In the genomic region with DNA sequence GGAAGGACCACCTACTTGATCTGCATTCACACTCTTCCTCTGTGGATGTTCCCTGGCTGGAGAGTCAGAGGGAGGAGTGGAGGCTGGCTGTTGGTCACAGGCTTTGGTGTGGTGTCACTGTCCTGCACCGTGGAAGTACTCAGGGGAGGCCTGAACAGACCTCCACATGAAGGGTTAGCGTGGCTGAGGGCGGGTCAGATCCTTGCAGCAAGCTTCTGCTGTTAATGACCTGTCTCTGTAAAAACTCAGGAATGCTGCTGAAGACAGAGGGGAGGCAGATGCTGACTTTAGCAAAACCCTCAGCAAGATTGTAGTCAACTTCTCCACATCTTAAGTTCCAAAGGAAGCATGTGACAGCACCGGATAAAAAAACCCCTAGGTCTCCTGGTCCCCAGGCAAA, we compare ENCODE assay signal across 13 mouse cellular contexts. TPM values are rescaled to one million over a fixed set of nuclear protein-coding genes. Genes with fewer than 3 reads are reported as not detected.
DNase-seq lines count a peak whose midpoint lies in the region; ATAC-seq and TF ChIP-seq lines count a peak whose summit lies in the region.
"Had no signal": no experiment of that assay in that cellular context is flagged by ENCODE, and none has a peak within 500 bp of the region (broad histone marks: within the 10 kb centered on the region; RNA-seq: fewer than 3 reads in every experiment).

No protein-coding gene starts in this region.

- H3K4me2 ChIP-seq in lung, embryonic 14.5 days, result no peak overlapping the region
- H3K4me2 ChIP-seq in limb, embryonic 13.5 days (replicated peaks), result no peak overlapping the region
- no peak overlapping the region for H3K4me2 ChIP-seq in stomach, embryonic 15.5 days
- H3K4me2 ChIP-seq: midbrain, embryonic 11.5 days had no signal

- H3K9ac ChIP-seq in lung, embryonic 14.5 days, result no peak overlapping the region
- H3K9ac ChIP-seq in limb, embryonic 13.5 days, result no peak overlapping the region
- H3K9ac ChIP-seq in stomach, embryonic 15.5 days, result no peak overlapping the region

- TF ChIP-seq POLR2A in kidney, adult 2 months (IDR thresholded peaks at IDR 0.05; ENCODE audit: low read depth, low read length), result no peak

- no peak overlapping the region for H3K27ac ChIP-seq in kidney, adult 2 months (ENCODE audit: insufficient read depth, low read depth, low read length)
- H3K27ac ChIP-seq in lung, embryonic 14.5 days (ENCODE audit: low read depth), result peak overlapping the region; percentile 2; the same call in 1 of the 2 replicates
- peak overlapping the region; percentile 65; the same call in 1 of the 2 replicates for H3K27ac ChIP-seq in limb, embryonic 13.5 days
- peak overlapping the region; percentile 80 for H3K27ac ChIP-seq in stomach, embryonic 15.5 days

- 51% methylated on average over 4 of the region's 4 CpGs for WGBS in kidney, adult 2 months
- WGBS in lung, embryonic 14.5 days, result 59% methylated on average over 4 of the region's 4 CpGs
- 57% methylated on average over 4 of the region's 4 CpGs for WGBS in limb, embryonic 13.5 days
- 58% methylated on average over 4 of the region's 4 CpGs for WGBS in stomach, embryonic 15.5 days

- TF ChIP-seq CTCF in kidney, adult 2 months (conservative IDR thresholded peaks at IDR 0.05; ENCODE audit: insufficient read depth, insufficient read length, low read depth, low read length), result no peak
- TF ChIP-seq CTCF in lung, embryonic 14.5 days (IDR thresholded peaks at IDR 0.05; ENCODE audit: low read depth), result no peak

- H3K4me1 ChIP-seq in kidney, adult 2 months (ENCODE audit: control insufficient read depth, insufficient read depth, low read length), result peaks cover 14% of the 10 kb centered on the region; the same call in 1 of the 2 replicates
- H3K4me1 ChIP-seq in lung, embryonic 14.5 days (ENCODE audit: insufficient read depth), result no peaks in the 10 kb centered on the region
- peaks cover 14% of the 10 kb centered on the region for H3K4me1 ChIP-seq in limb, embryonic 13.5 days
- peaks cover 4% of the 10 kb centered on the region; the same call in 1 of the 2 replicates for H3K4me1 ChIP-seq in stomach, embryonic 15.5 days

- H3K9me3 ChIP-seq in lung, embryonic 14.5 days (ENCODE audit: low read depth, low read length), result no peaks in the 10 kb centered on the region
- H3K9me3 ChIP-seq in limb, embryonic 13.5 days, result no peaks in the 10 kb centered on the region
- H3K9me3 ChIP-seq in stomach, embryonic 15.5 days, result no peaks in the 10 kb centered on the region

- ATAC-seq in lung, embryonic 14.5 days (ENCODE audit: insufficient read depth), result no peak
- no peak for ATAC-seq in limb, embryonic 13.5 days (ENCODE audit: low FRiP score, low read depth)
- no peak for ATAC-seq in stomach, embryonic 15.5 days (ENCODE audit: insufficient read depth, low FRiP score, low read depth)
- ATAC-seq: forebrain, embryonic 16.5 days; hindbrain, embryonic 16.5 days had no signal

- H3K27me3 ChIP-seq in kidney, adult 2 months (replicated peaks; ENCODE audit: control insufficient read depth, insufficient read depth, low read length), result no peaks in the 10 kb centered on the region
- no peaks in the 10 kb centered on the region for H3K27me3 ChIP-seq in lung, embryonic 14.5 days (ENCODE audit: insufficient read depth, low read length)
- H3K27me3 ChIP-seq in limb, embryonic 13.5 days, result no peaks in the 10 kb centered on the region
- no peaks in the 10 kb centered on the region for H3K27me3 ChIP-seq in stomach, embryonic 15.5 days (replicated peaks)

- DNase-seq in kidney, adult 2 months, result peak; percentile 27
- DNase-seq in kidney, adult 18-20 months, result no peak
- no peak for DNase-seq in lung, embryonic 14.5 days
- no peak for DNase-seq in lung, postnatal 14 days
- no peak for DNase-seq in MN1 (ENCODE audit: low spot score)
- DNase-seq: cerebellum, postnatal 25 days; kidney, postnatal 25 days; thymus, adult 2 months had no signal

- H3K36me3 ChIP-seq in kidney, adult 2 months (ENCODE audit: control insufficient read depth, insufficient read depth, low read length), result no peaks in the 10 kb centered on the region
- no peaks in the 10 kb centered on the region for H3K36me3 ChIP-seq in lung, embryonic 14.5 days (ENCODE audit: insufficient read depth)
- 0 out of 2 replicates have a peak, but pooled peaks cover under 1% of the 10 kb centered on the region for H3K36me3 ChIP-seq in limb, embryonic 13.5 days
- no peaks in the 10 kb centered on the region for H3K36me3 ChIP-seq in stomach, embryonic 15.5 days

- H3K4me3 ChIP-seq in kidney, adult 2 months (ENCODE audit: insufficient read depth, low read depth, low read length), result no peak overlapping the region
- H3K4me3 ChIP-seq in lung, embryonic 14.5 days (ENCODE audit: low read depth, low read length), result no peak overlapping the region
- no peak overlapping the region for H3K4me3 ChIP-seq in limb, embryonic 13.5 days
- no peak overlapping the region for H3K4me3 ChIP-seq in stomach, embryonic 15.5 days (replicated peaks)

RNA-seq across cellular contexts. Expression of a gene that starts 19.0 kb away (rescaled TPM):
- polyA plus RNA-seq in kidney, adult 2 months (2012; rRNA removed), result 36.2 and 41.1 TPM in 2 replicates
- polyA plus RNA-seq in lung, embryonic 14.5 days (2014; fragmentation: Nextera tagmentation; extraction: Ambion mirVana), result 84.8 and 87.0 TPM in 2 replicates
- 78.2 and 80.9 TPM in 2 replicates for polyA plus RNA-seq in limb, embryonic 13.5 days (2015; fragmentation: Nextera tagmentation; extraction: Ambion mirVana)
- 77.7 and 82.4 TPM in 2 replicates for polyA plus RNA-seq in stomach, embryonic 15.5 days (2015; fragmentation: Nextera tagmentation; extraction: Ambion mirVana)

RNA-seq across cellular contexts. Expression of a gene that starts 37.8 kb away (rescaled TPM):
- polyA plus RNA-seq in kidney, adult 2 months (2012; rRNA removed), result 4.7 and 5.0 TPM in 2 replicates
- polyA plus RNA-seq in lung, embryonic 14.5 days (2014; fragmentation: Nextera tagmentation; extraction: Ambion mirVana), result 30.5 and 33.4 TPM in 2 replicates
- 37.9 and 39.3 TPM in 2 replicates for polyA plus RNA-seq in limb, embryonic 13.5 days (2015; fragmentation: Nextera tagmentation; extraction: Ambion mirVana)
- 45.7 and 59.4 TPM in 2 replicates for polyA plus RNA-seq in stomach, embryonic 15.5 days (2015; fragmentation: Nextera tagmentation; extraction: Ambion mirVana)

RNA-seq across cellular contexts. Expression of a gene that starts 43.1 kb away (rescaled TPM):
- 84.9 and 85.9 TPM in 2 replicates for polyA plus RNA-seq in kidney, adult 2 months (2012; rRNA removed)
- polyA plus RNA-seq in lung, embryonic 14.5 days (2014; fragmentation: Nextera tagmentation; extraction: Ambion mirVana), result 129 and 133 TPM in 2 replicates
- polyA plus RNA-seq in limb, embryonic 13.5 days (2015; fragmentation: Nextera tagmentation; extraction: Ambion mirVana), result 145 and 148 TPM in 2 replicates
- polyA plus RNA-seq in stomach, embryonic 15.5 days (2015; fragmentation: Nextera tagmentation; extraction: Ambion mirVana), result 141 and 154 TPM in 2 replicates

RNA-seq across cellular contexts. Expression of a gene that starts 43.2 kb away (rescaled TPM):
- polyA plus RNA-seq in kidney, adult 2 months (2012; rRNA removed), result 8.1 and 11.2 TPM in 2 replicates
- 11.6 and 12.0 TPM in 2 replicates for polyA plus RNA-seq in lung, embryonic 14.5 days (2014; fragmentation: Nextera tagmentation; extraction: Ambion mirVana)
- 15.4 and 16.3 TPM in 2 replicates for polyA plus RNA-seq in limb, embryonic 13.5 days (2015; fragmentation: Nextera tagmentation; extraction: Ambion mirVana)
- polyA plus RNA-seq in stomach, embryonic 15.5 days (2015; fragmentation: Nextera tagmentation; extraction: Ambion mirVana), result 12.8 and 13.9 TPM in 2 replicates

RNA-seq across cellular contexts. Expression of a gene that starts 54.0 kb away (rescaled TPM):
- polyA plus RNA-seq in kidney, adult 2 months (2012; rRNA removed), result 37.0 and 39.1 TPM in 2 replicates
- polyA plus RNA-seq in lung, embryonic 14.5 days (2014; fragmentation: Nextera tagmentation; extraction: Ambion mirVana), result 39.6 and 41.1 TPM in 2 replicates
- 44.3 and 44.7 TPM in 2 replicates for polyA plus RNA-seq in limb, embryonic 13.5 days (2015; fragmentation: Nextera tagmentation; extraction: Ambion mirVana)
- 39.7 and 46.6 TPM in 2 replicates for polyA plus RNA-seq in stomach, embryonic 15.5 days (2015; fragmentation: Nextera tagmentation; extraction: Ambion mirVana)
